Mouse (Mus musculus) stomach, embryonic 15.5 days (tissue): ENCODE results near the gene Aph1c. TPM values are rescaled to one million over a fixed set of nuclear protein-coding genes. Genes with fewer than 3 reads are reported as not detected.

Source experiments
- ATAC-seq: fragments of 200-750 bp; cut with Nextera tagmentation; 2 replicates; pipeline ENCODE4 v1.8.0; 2017; ENCODE audit warnings: low read depth, moderate number of reproducible peaks, moderate TSS enrichment; ENCODE audit not compliant: insufficient read depth, low FRiP score
- H3K27ac ChIP-seq: fragments of 300-500 bp; sonication (generic); 2 replicates; pipeline ENCODE4 v1.5.1; 2015; ENCODE audit warnings: mild to moderate bottlenecking, inconsistent platforms
- H3K27me3 ChIP-seq: fragments of 300-500 bp; sonication (generic); replicated peaks from 2 replicates; pipeline ENCODE4 v1.6.1; 2015; ENCODE audit warnings: inconsistent platforms
- H3K36me3 ChIP-seq: fragments of 300-500 bp; sonication (generic); 2 replicates; pipeline ENCODE4 v1.6.1; 2015; ENCODE audit warnings: inconsistent platforms
- H3K4me1 ChIP-seq: fragments of 300-500 bp; sonication (generic); 2 replicates; pipeline ENCODE4 v1.6.1; 2015; ENCODE audit warnings: inconsistent platforms
- H3K4me2 ChIP-seq: fragments of 300-500 bp; sonication (generic); 2 replicates; pipeline ENCODE4 v1.6.1; 2015; ENCODE audit warnings: mild to moderate bottlenecking, inconsistent platforms
- H3K4me3 ChIP-seq: fragments of 300-500 bp; sonication (generic); replicated peaks from 2 replicates; pipeline ENCODE4 v1.5.1; 2015; ENCODE audit warnings: inconsistent platforms
- H3K9ac ChIP-seq: fragments of 300-500 bp; sonication (generic); 2 replicates; pipeline ENCODE4 v1.6.1; 2015; ENCODE audit warnings: inconsistent platforms
- H3K9me3 ChIP-seq: fragments of 300-500 bp; sonication (generic); 2 replicates; pipeline ENCODE4 v1.6.1; 2016; ENCODE audit warnings: inconsistent platforms
- WGBS: fragments of 180-500 bp; shearing (Covaris S2); methylation state at CpG from one replicate; pipeline ENCODE4 v1.1.7; 2015; 5-methylcytosine and 5-hydroxymethylcytosine counted together
- polyA plus RNA-seq: library from polyadenylated mRNA; unstranded; fragments of >200 nt; fragmentation: Nextera tagmentation; extraction: Ambion mirVana; gene quantifications from 2 replicates; pipeline ENCODE4 v1.2.1, GENCODE M21; 2015

Aph1c gene
- polyA plus RNA-seq, 1 experiment from 2014 or later = 5.7 TPM

DNA sequence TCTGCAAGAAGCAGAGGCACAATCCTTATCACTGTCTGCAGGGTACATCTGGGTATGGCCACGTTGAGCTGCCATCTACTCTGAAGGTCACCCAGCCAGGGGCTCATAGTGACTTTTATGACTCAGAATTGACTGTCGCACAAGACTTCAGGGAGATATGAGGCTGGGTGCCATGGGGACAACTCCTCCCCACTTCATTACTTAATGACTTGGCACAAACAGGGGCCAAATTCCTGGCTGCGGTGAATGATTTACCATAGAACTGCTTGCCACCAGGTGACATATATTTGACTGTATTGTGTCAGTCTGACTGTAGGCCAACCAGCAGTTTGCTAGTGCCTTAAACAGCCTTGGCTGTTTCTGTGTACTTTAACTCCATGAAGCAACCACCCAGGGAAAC lies 65.3 kb downstream of the Aph1c start:
- ATAC-seq = peak; percentile 4; the same call in 1 of the 2 replicates
- WGBS = 65% methylated on average over 3 of the region's 3 CpGs
- no peak overlapping the region for H3K4me2 ChIP-seq
- no peak overlapping the region for H3K27ac ChIP-seq
- H3K4me3 ChIP-seq = no peak overlapping the region
- no peaks in the 10 kb centered on the region for H3K36me3 ChIP-seq
- H3K9me3 ChIP-seq = no peaks in the 10 kb centered on the region
- H3K9ac ChIP-seq = no peak overlapping the region
- H3K4me1 ChIP-seq = no peaks in the 10 kb centered on the region
- H3K27me3 ChIP-seq = no peaks in the 10 kb centered on the region

- no peak overlapping the region for H3K27ac ChIP-seq
- no peak overlapping the region for H3K4me3 ChIP-seq
- ATAC-seq = no peak
- WGBS = 88% methylated on average over 1 of the region's 1 CpGs
- H3K27me3 ChIP-seq = no peaks in the 10 kb centered on the region
- H3K4me1 ChIP-seq = no peaks in the 10 kb centered on the region
- no peak overlapping the region for H3K4me2 ChIP-seq
- H3K9ac ChIP-seq = no peak overlapping the region
- H3K9me3 ChIP-seq = no peaks in the 10 kb centered on the region
- no peaks in the 10 kb centered on the region for H3K36me3 ChIP-seq
Measured at GRCm38 (mm10) chr9:66768721-66769120, 65.8 kb downstream of the Aph1c start.

Other genes with a start within 250 kb of the Aph1c start
- 60.9 and 64.6 TPM in 2 replicates for gene Usp3, start 241.6 kb downstream of the Aph1c start, polyA plus RNA-seq
- gene Car12, start 121.0 kb downstream of the Aph1c start, polyA plus RNA-seq = 10.0 and 13.0 TPM in 2 replicates
- 8.4 and 9.1 TPM in 2 replicates for gene Aph1b, start 39.2 kb downstream of the Aph1c start, polyA plus RNA-seq
- gene Gm10647, start 37.7 kb downstream of the Aph1c start, polyA plus RNA-seq = 0.80 and 1.0 TPM in 2 replicates
- 24.8 and 25.0 TPM in 2 replicates for gene Rab8b, start 85.0 kb upstream of the Aph1c start, polyA plus RNA-seq
- gene Rps27l, start 111.4 kb upstream of the Aph1c start, polyA plus RNA-seq = 840 and 853 TPM in 2 replicates
- gene Lactb, start 140.8 kb upstream of the Aph1c start, polyA plus RNA-seq = 9.5 and 10.5 TPM in 2 replicates
- 1,038 and 1,102 TPM in 2 replicates for gene Tpm1, start 214.7 kb upstream of the Aph1c start, polyA plus RNA-seq